Mouse (Mus musculus) thymus, adult 18-20 months (tissue): ENCODE results near the gene Tectb.

Experiments used
- DNase-seq, 2 experiments: peaks; one replicate each; pipeline ENCODE4 v3.0.0; 2022; ENCODE audit warnings: mixed read lengths in 2 of 2

Tectb gene

GRCm38 (mm10) chr19:55211698-55212097 is 31.2 kb downstream of the Tectb start:
- DNase-seq, result no peak

GRCm38 (mm10) chr19:55213617-55214340 is 33.2 kb downstream of the Tectb start:
- DNase-seq, result no peak

- no peak for DNase-seq
These were observed 36.3 kb downstream of the Tectb start for GRCm38 (mm10) chr19:55216876-55217275.

- DNase-seq, result no peak
These were observed 36.8 kb downstream of the Tectb start for GRCm38 (mm10) chr19:55217365-55217764.

GRCm38 (mm10) chr19:55218192-55218739 is 37.7 kb downstream of the Tectb start:
- DNase-seq, result peak; percentile 37 to 51

GRCm38 (mm10) chr19:55218741-55219221 is 38.2 kb downstream of the Tectb start:
- DNase-seq, result no peak

- DNase-seq, result no peak
These were observed 38.8 kb downstream of the Tectb start for GRCm38 (mm10) chr19:55219359-55219758.

- no peak for DNase-seq
These were observed 40.7 kb downstream of the Tectb start for GRCm38 (mm10) chr19:55221208-55221607.

GRCm38 (mm10) chr19:55222268-55222667 is 41.7 kb downstream of the Tectb start:
- DNase-seq, result no peak

GRCm38 (mm10) chr19:55226621-55227020 is 46.1 kb downstream of the Tectb start:
- DNase-seq, result no peak

GRCm38 (mm10) chr19:55227135-55227534 is 46.6 kb downstream of the Tectb start:
- DNase-seq, result no peak

GRCm38 (mm10) chr19:55231081-55231480 is 50.5 kb downstream of the Tectb start:
- no peak for DNase-seq

GRCm38 (mm10) chr19:55232136-55232535 is 51.6 kb downstream of the Tectb start:
- DNase-seq, result no peak

- no peak for DNase-seq
These were observed 55.5 kb downstream of the Tectb start for GRCm38 (mm10) chr19:55236026-55236425.

- DNase-seq, result no peak
These were observed 56.0 kb downstream of the Tectb start for GRCm38 (mm10) chr19:55236564-55236963.

- no peak for DNase-seq
These were observed 59.4 kb downstream of the Tectb start for GRCm38 (mm10) chr19:55239766-55240426.

- DNase-seq, result no peak
These were observed 60.7 kb downstream of the Tectb start, which contains the start of gene Gucy2g for GRCm38 (mm10) chr19:55241186-55241645. Gene Gucy2g (minus strand): TSS chr19:55241236.

GRCm38 (mm10) chr19:55244791-55245231 is 64.3 kb downstream of the Tectb start:
- DNase-seq, result no peak
